Mouse (Mus musculus) thymus, adult 2 months (tissue): ENCODE measurements around the gene P2ry2.

Experiments used
- CTCF ChIP-seq: fragments of 200-500 bp; IDR thresholded peaks from 2 replicates; pipeline ENCODE4 v1.5.1; 2012; ENCODE audit warnings: mild to moderate bottlenecking, control low read depth, low read length, moderate library complexity, borderline replicate concordance; ENCODE audit not compliant: control insufficient read depth, poor library complexity, insufficient read depth; ENCODE audit errors: extremely low read depth
- POLR2A ChIP-seq: fragments of 200-500 bp; IDR thresholded peaks from 2 replicates; pipeline ENCODE4 v1.6.1; 2012; ENCODE audit warnings: mild to moderate bottlenecking, low read length, control low read depth, moderate library complexity; ENCODE audit not compliant: control insufficient read depth, poor library complexity, insufficient read depth; ENCODE audit errors: extremely low read depth

GRCm38 (mm10) chr7:101029446-101029845 lies 16.8 kb upstream of the P2ry2 start:
- TF ChIP-seq POLR2A (no peak), CTCF (no peak)
